Mouse (Mus musculus) erythroblast, embryonic 14.5 days (primary cell): Measurements from ENCODE around the gene Smyd2.

Source experiments
- GATA1 ChIP-seq: IDR thresholded peaks from 2 replicates; pipeline ENCODE4 v1.6.1; 2012; ENCODE audit warnings: low read length, inconsistent platforms, mixed read lengths
- TAL1 ChIP-seq: IDR thresholded peaks from 3 replicates; pipeline ENCODE4 v1.6.1; 2012; ENCODE audit warnings: low read length, inconsistent platforms, mixed read lengths

GRCm38 (mm10) chr1:189936436-189937105 is 14.4 kb upstream of the Smyd2 start:
- no peak for TF ChIP-seq TAL1
- TF ChIP-seq GATA1: no peak
